Mouse (Mus musculus): ENCODE measurements around the gene Fbxo36. TPM values are rescaled to one million over a fixed set of nuclear protein-coding genes. Genes with fewer than 3 reads are reported as not detected.

Fbxo36 gene
- polyA plus RNA-seq, 1 experiment from 2014 or later, result 9.8 TPM

- H3K36me3 ChIP-seq, result no peaks in the 10 kb centered on the region
Measured at GRCm38 (mm10) chr1:84882937-84883336, 43.3 kb downstream of the Fbxo36 start.

GRCm38 (mm10) chr1:84883889-84884288, 44.2 kb downstream of the Fbxo36 start:
- no peak overlapping the region for H3K27ac ChIP-seq (replicated peaks)
- no peak for DNase-seq (ENCODE audit: low spot score)
- peaks cover 12% of the 10 kb centered on the region for H3K4me1 ChIP-seq
- 72% methylated on average over 4 of the region's 4 CpGs for WGBS
- H3K27me3 ChIP-seq (ENCODE audit: low read depth, poor library complexity, severe bottlenecking), result no peaks in the 10 kb centered on the region
- H3K36me3 ChIP-seq, result no peaks in the 10 kb centered on the region
- H3K4me3 ChIP-seq, result no peak overlapping the region
- H3K9me3 ChIP-seq (replicated peaks), result no peaks in the 10 kb centered on the region

More at GRCm38 (mm10) chr1:84882937-84883336, 43.3 kb downstream of the Fbxo36 start:
- Histone ChIP-seq H3K27me3 (ENCODE audit: low read depth, poor library complexity, severe bottlenecking) (no peaks in the 10 kb centered on the region), H3K4me3 (no peak overlapping the region), H3K4me1 (peaks cover 9% of the 10 kb centered on the region), H3K27ac (replicated peaks) (no peak overlapping the region), H3K9me3 (replicated peaks) (no peaks in the 10 kb centered on the region)
- 92% methylated on average over 4 of the region's 4 CpGs for WGBS
- DNase-seq (ENCODE audit: low spot score), result no peak

GRCm38 (mm10) chr1:84885174-84885573, 45.5 kb downstream of the Fbxo36 start:
- H3K27ac ChIP-seq (replicated peaks), result no peak overlapping the region
- DNase-seq (ENCODE audit: low spot score), result no peak
- H3K36me3 ChIP-seq, result no peaks in the 10 kb centered on the region
- no peak overlapping the region for H3K4me3 ChIP-seq
- no peaks in the 10 kb centered on the region for H3K27me3 ChIP-seq (ENCODE audit: low read depth, poor library complexity, severe bottlenecking)
- H3K4me1 ChIP-seq, result peaks cover 25% of the 10 kb centered on the region
- WGBS, result 89% methylated on average over 3 of the region's 3 CpGs
- H3K9me3 ChIP-seq (replicated peaks), result no peaks in the 10 kb centered on the region

GRCm38 (mm10) chr1:84885921-84886320, 46.3 kb downstream of the Fbxo36 start:
- no peak overlapping the region for H3K4me3 ChIP-seq
- no peaks in the 10 kb centered on the region for H3K36me3 ChIP-seq
- 91% methylated on average over 6 of the region's 6 CpGs for WGBS
- H3K27me3 ChIP-seq (ENCODE audit: low read depth, poor library complexity, severe bottlenecking), result no peaks in the 10 kb centered on the region
- H3K27ac ChIP-seq (replicated peaks), result no peak overlapping the region
- peaks cover 32% of the 10 kb centered on the region for H3K4me1 ChIP-seq
- no peaks in the 10 kb centered on the region for H3K9me3 ChIP-seq (replicated peaks)
- DNase-seq (ENCODE audit: low spot score), result no peak

- Histone ChIP-seq H3K4me1 (peaks cover 25% of the 10 kb centered on the region), H3K27ac (replicated peaks) (peak overlapping the region; percentile 88), H3K36me3 (no peaks in the 10 kb centered on the region), H3K27me3 (ENCODE audit: low read depth, poor library complexity, severe bottlenecking) (no peaks in the 10 kb centered on the region), H3K9me3 (replicated peaks) (no peaks in the 10 kb centered on the region), H3K4me3 (0 out of 2 replicates have a peak overlapping the region, but pooled peaks have one; percentile 14)
- 41% methylated on average over 8 of the region's 8 CpGs for WGBS
- DNase-seq (ENCODE audit: low spot score), result peak; percentile 35
Measured at GRCm38 (mm10) chr1:84889330-84890004, 49.8 kb downstream of the Fbxo36 start.

- peak; percentile 69 for DNase-seq (ENCODE audit: low spot score)
- no peaks in the 10 kb centered on the region for H3K9me3 ChIP-seq (replicated peaks)
- H3K27me3 ChIP-seq (ENCODE audit: low read depth, poor library complexity, severe bottlenecking), result no peaks in the 10 kb centered on the region
- 11% methylated on average over 7 of the region's 7 CpGs for WGBS
- no peaks in the 10 kb centered on the region for H3K36me3 ChIP-seq
- H3K4me1 ChIP-seq, result peaks cover 25% of the 10 kb centered on the region
- H3K27ac ChIP-seq (replicated peaks), result peak overlapping the region; percentile 88
- 0 out of 2 replicates have a peak overlapping the region, but pooled peaks have one; percentile 14 for H3K4me3 ChIP-seq
Measured at GRCm38 (mm10) chr1:84890005-84890393, 50.4 kb downstream of the Fbxo36 start.

GRCm38 (mm10) chr1:84890503-84890902, 50.9 kb downstream of the Fbxo36 start:
- Histone ChIP-seq H3K27me3 (ENCODE audit: low read depth, poor library complexity, severe bottlenecking) (no peaks in the 10 kb centered on the region), H3K27ac (replicated peaks) (peak overlapping the region; percentile 88), H3K36me3 (no peaks in the 10 kb centered on the region), H3K4me1 (peaks cover 25% of the 10 kb centered on the region), H3K4me3 (0 out of 2 replicates have a peak overlapping the region, but pooled peaks have one; percentile 14), H3K9me3 (replicated peaks) (no peaks in the 10 kb centered on the region)
- WGBS, result 70% methylated on average over 7 of the region's 7 CpGs
- no peak for DNase-seq (ENCODE audit: low spot score)

- Histone ChIP-seq H3K36me3 (no peaks in the 10 kb centered on the region), H3K4me1 (peaks cover 25% of the 10 kb centered on the region), H3K9me3 (replicated peaks) (peaks cover 3% of the 10 kb centered on the region; the same call in 1 of the 2 replicates), H3K4me3 (no peak overlapping the region), H3K27ac (replicated peaks) (no peak overlapping the region; the same call in 1 of the 2 replicates), H3K27me3 (ENCODE audit: low read depth, poor library complexity, severe bottlenecking) (no peaks in the 10 kb centered on the region)
- DNase-seq (ENCODE audit: low spot score), result no peak
- 94% methylated on average over 9 of the region's 9 CpGs for WGBS
Measured at GRCm38 (mm10) chr1:84891746-84892145, 52.1 kb downstream of the Fbxo36 start.

GRCm38 (mm10) chr1:84897364-84897763, 57.7 kb downstream of the Fbxo36 start:
- no peak for DNase-seq (ENCODE audit: low spot score)
- H3K27ac ChIP-seq (replicated peaks), result no peak overlapping the region
- WGBS, result 80% methylated on average over 6 of the region's 6 CpGs
- H3K4me3 ChIP-seq, result no peak overlapping the region
- no peaks in the 10 kb centered on the region for H3K27me3 ChIP-seq (ENCODE audit: low read depth, poor library complexity, severe bottlenecking)
- H3K36me3 ChIP-seq, result no peaks in the 10 kb centered on the region
- H3K9me3 ChIP-seq (replicated peaks), result peaks cover 4% of the 10 kb centered on the region; the same call in 1 of the 2 replicates
- no peaks in the 10 kb centered on the region for H3K4me1 ChIP-seq

- 94% methylated on average over 6 of the region's 6 CpGs for WGBS
- no peaks in the 10 kb centered on the region for H3K4me1 ChIP-seq
Measured at GRCm38 (mm10) chr1:84899156-84899555, 59.5 kb downstream of the Fbxo36 start.

GRCm38 (mm10) chr1:84904467-84904866, 64.8 kb downstream of the Fbxo36 start:
- H3K4me3 ChIP-seq, result no peak overlapping the region
- peaks cover 4% of the 10 kb centered on the region for H3K4me1 ChIP-seq
- 88% methylated on average over 2 of the region's 2 CpGs for WGBS
- no peaks in the 10 kb centered on the region for H3K9me3 ChIP-seq (replicated peaks)
- no peaks in the 10 kb centered on the region for H3K27me3 ChIP-seq (ENCODE audit: low read depth, poor library complexity, severe bottlenecking)
- no peaks in the 10 kb centered on the region for H3K36me3 ChIP-seq
- no peak for DNase-seq (ENCODE audit: low spot score)
- no peak overlapping the region for H3K27ac ChIP-seq (replicated peaks)

More at GRCm38 (mm10) chr1:84899156-84899555, 59.5 kb downstream of the Fbxo36 start:
- no peaks in the 10 kb centered on the region for H3K36me3 ChIP-seq
- H3K27ac ChIP-seq (replicated peaks), result no peak overlapping the region
- no peak for DNase-seq (ENCODE audit: low spot score)
- peaks cover 4% of the 10 kb centered on the region; the same call in 1 of the 2 replicates for H3K9me3 ChIP-seq (replicated peaks)
- H3K27me3 ChIP-seq (ENCODE audit: low read depth, poor library complexity, severe bottlenecking), result no peaks in the 10 kb centered on the region
- no peak overlapping the region for H3K4me3 ChIP-seq

- no peaks in the 10 kb centered on the region for H3K27me3 ChIP-seq (ENCODE audit: low read depth, poor library complexity, severe bottlenecking)
- H3K9me3 ChIP-seq (replicated peaks), result no peaks in the 10 kb centered on the region
- H3K36me3 ChIP-seq, result peaks cover 10% of the 10 kb centered on the region; the same call in 1 of the 2 replicates
- H3K4me1 ChIP-seq, result peaks cover 23% of the 10 kb centered on the region
- WGBS, result 68% methylated on average over 8 of the region's 8 CpGs
- H3K27ac ChIP-seq (replicated peaks), result peak overlapping the region; percentile 55
- no peak overlapping the region for H3K4me3 ChIP-seq
- peak; percentile 43 for DNase-seq (ENCODE audit: low spot score)
Measured at GRCm38 (mm10) chr1:84910177-84910804, 70.7 kb downstream of the Fbxo36 start.

GRCm38 (mm10) chr1:84912571-84912970, 72.9 kb downstream of the Fbxo36 start:
- DNase-seq (ENCODE audit: low spot score), result no peak
- H3K27ac ChIP-seq (replicated peaks), result no peak overlapping the region
- H3K4me1 ChIP-seq, result peaks cover 23% of the 10 kb centered on the region
- no peaks in the 10 kb centered on the region for H3K9me3 ChIP-seq (replicated peaks)
- no peaks in the 10 kb centered on the region for H3K27me3 ChIP-seq (ENCODE audit: low read depth, poor library complexity, severe bottlenecking)
- H3K36me3 ChIP-seq, result peaks cover 10% of the 10 kb centered on the region; the same call in 1 of the 2 replicates
- 92% methylated on average over 11 of the region's 11 CpGs for WGBS
- H3K4me3 ChIP-seq, result no peak overlapping the region

Measured in midbrain, embryonic 10.5 days (tissue).